Mouse (Mus musculus) retina, adult 2 months (tissue): ENCODE results near the gene Slc25a31.

Experiments used
- DNase-seq: peaks from one replicate; pipeline ENCODE4 v3.0.0-alpha.2; 2012; ENCODE audit warnings: low read depth, low spot score

Gene Slc25a31

DNA sequence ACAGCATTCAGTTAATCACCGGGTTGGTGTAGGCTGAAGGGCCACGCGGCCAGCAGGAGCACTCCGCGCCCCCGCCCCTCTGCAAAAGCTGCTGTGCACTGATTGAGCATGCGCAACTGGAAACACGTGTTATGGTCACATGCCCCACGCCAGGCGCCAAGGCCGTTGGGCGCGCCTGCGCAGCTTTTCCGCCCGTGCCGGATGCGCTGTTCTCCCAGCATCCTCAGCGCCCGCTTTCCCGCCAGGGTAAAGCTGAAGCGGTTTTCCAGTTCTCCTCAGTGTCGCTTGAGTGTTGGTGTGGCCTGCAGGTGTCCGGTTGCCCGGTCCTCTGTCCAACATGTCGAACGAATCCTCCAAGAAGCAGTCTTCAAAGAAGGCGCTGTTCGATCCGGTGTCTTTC lies at the start of gene Slc25a31:
Gene Slc25a31 (plus strand): TSS at position 201 of the 400 bp plus-strand sequence.
- no peak for DNase-seq

DNA sequence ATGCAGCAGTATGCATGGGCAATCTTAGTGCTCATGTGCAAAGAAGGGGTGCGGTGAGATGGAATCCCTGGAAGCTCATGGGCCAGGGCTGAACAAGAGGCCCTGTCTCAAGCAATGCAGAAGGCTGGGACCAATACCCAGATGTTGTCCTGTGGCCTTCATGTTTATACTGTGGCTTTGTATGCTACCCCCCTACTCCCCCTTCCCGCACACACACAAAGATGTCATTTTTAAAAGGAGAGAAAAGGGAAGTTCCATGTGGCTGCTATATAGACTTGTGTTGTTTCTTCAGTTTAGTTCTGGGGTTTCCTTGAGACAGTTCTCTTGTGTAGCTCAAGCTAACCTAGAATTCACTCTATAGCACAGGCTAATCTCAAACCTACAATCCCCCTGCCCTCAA lies 48.4 kb upstream of the Slc25a31 start:
- no peak for DNase-seq

DNA sequence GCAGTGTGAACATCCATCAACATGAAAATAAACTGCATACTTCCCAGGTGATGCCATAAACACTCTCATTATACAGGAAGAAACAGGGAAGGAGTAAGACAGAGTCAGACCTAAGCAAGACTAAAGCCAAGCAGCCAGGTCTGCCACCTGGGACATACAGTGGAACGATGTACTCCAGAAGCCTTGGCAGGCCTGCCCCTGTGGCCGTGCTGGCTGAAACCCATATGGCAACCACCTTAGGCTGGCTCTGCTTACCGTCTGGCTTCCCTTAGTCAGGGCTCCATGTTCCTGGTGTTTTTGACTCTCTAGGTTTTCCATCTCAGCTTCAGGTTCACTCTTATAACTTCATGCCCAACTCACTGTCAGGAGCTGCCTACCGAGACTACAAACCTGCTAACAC lies 42.5 kb upstream of the Slc25a31 start:
- DNase-seq: no peak

DNA sequence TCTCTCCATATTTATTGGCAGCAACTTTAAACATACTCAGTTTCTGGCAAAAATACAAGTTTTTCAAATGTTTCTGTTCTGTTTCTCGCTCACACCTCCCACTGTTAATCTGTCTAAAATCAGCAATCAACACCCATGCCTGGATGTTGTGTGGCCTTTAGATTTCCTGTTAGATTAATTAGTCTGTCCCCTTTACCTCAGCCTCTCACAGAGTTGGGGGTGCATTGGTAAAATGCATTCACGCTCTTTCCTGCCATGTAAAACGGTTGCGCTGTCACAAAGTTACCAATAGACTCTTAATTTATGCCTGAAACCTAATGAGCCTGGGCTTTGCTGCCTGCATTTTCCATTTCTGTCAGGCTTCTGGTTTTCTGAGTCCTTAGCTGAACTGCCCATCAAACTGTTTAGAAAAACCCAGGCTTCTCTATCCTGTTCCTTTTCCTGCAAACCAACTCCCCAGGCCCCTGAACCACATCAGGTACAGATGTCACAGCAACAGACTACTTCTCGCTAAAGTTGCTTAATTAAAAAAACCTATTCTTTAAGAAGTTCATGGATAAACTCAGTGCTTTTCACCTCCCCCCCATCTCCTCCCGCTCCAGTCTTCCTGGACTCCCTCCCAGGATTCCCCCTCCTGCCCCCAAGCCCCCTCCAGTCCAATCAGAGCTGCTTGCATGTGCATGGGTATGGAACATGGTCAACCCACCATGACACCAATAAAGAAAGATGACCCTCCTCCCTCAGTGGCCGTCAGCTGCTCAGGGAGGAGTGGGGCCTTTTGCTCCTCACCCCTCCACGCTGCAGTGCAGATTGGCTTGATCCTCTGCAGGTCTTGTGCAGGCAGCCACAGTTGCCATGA lies 41.6 kb upstream of the Slc25a31 start:
- DNase-seq: no peak

DNA sequence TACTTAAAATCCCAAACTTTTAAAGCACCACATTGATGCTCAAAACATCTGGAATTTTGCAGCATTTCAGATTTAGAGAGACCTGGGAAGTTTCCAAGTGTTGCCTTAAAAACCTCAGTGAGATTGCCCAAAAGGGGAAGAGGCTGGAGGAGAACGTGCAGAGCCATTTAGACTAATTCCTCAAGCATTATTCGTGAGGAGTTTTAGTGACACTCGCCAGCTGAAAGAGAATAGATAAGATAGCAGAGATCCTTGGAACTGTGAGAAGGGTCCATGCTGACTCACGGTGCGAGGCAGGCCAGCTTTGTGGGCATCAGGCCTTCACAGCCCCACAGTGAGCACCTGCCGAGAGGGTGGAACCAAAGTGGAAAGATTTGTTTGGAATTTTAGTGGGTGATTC lies 39.8 kb upstream of the Slc25a31 start:
- no peak for DNase-seq

DNA sequence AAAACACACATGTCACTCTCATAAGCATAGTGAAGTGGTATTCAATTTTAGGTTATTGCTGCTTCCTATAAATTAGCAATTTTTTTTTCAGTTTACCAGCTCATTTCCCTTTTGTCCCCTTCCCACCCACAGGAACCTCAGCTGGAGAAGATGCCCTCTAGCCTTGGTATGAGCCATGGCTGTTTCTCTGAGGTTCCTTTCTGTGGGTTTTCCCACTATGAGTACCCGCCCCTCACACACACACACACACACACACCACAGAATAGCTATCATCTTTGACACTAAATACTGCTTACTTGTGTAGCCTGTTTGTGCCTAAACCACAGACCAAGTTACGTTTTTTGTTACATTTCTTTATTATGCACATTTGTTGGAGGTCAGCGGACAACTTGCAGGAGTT lies 39.3 kb upstream of the Slc25a31 start:
- no peak for DNase-seq

DNA sequence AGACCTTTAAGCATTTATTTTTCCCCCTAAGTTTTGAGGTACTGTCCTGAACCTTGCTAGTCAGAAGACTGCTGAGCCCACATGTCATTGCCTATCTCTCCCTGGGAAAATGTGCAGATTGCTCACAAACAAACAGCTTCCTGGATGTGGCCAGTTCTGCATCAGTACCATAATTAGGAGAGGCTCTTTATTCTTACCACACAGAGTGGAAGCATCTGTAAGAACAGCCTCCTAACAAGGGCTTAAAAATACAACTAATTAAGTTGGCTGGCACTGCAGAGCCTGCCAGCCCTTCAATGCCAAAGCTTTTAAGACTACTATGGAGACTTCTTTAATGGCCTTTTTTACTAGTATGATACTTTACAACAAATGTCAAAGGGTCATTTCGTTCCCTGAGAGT lies 35.1 kb upstream of the Slc25a31 start:
- DNase-seq: no peak

DNA sequence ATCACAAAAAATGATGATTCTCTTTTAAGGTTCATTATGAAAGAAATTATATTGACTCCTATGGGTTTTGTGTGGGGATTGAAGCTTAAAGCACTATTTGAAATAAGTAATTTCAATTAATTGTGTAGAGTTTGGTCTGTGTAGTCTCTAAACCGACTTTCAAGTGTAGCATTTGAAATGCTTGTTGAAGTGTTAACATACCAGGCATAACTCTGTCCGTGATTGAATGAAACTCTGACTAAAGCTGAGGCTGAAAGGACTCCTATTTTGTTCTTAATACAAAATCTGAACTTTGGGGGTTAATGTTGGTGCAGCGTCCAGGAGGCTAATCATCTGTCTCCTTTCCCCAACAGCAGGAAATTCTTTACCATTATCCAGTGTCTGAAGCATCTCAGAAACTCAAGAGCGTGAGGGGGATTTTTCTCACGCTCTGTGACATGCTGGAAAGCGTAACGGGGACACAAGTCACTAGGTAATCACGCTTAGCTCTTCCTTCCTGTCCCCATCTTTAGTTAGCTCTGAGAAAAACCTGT lies 33.7 kb upstream of the Slc25a31 start:
- DNase-seq: no peak

DNA sequence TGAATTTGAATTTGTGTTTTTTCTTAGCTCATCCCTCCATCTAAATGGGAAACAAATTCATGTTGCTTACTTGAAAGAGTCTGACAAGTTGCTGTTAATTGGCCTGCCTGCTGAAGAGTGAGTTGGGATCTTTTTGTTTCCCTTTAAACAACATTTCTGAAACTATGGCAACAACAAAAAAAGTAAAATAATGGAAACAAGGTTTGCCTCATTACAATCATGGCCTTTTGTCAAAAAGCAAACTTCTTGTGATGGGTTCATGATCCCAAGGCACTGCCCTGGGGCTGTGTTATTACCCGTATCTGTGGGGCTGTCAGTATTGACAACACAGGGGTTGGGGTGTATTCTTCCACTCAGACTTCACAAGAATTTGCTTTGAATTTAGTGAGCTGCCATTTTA lies 29.8 kb upstream of the Slc25a31 start:
- DNase-seq: no peak

DNA sequence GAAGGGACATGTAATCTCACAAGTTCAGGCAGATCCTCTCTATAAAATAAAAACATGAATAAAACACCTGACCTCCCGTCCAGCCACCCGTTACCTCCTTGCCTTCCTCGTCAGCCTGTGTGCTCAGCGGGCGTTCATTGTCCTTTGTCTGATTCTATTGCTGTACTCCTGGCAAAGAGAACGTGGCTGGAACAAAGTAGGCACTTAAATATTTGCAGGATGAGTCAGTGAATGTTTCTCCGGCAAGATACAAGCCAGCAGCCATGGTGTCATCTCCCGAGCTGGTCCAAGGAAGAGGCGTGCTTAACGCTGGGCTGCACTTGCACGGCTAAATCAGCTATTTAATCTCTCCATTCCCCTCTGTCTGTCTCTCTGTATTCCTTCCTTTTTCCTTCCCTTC lies 26.3 kb upstream of the Slc25a31 start:
- no peak for DNase-seq

DNA sequence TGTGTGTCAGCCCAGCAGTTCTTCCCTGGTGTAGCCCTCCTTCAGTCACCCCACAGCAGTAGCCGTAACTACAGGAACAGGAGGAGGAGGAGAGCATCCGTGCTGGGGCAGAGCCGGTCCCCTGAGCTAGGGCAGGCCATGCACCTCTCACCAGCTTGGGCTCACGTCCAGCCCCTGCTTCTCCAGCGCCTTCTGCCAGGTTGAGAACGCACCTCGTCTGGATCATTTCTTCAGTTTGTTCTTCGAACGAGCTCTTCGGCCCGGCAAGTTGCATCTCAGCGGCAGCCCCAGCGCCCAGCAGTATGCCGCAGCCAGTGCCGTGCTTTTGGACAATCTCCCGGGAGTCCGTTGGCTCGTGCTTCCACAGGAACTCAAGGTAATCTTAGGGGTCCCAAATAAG lies 25.5 kb upstream of the Slc25a31 start:
- DNase-seq: no peak

DNA sequence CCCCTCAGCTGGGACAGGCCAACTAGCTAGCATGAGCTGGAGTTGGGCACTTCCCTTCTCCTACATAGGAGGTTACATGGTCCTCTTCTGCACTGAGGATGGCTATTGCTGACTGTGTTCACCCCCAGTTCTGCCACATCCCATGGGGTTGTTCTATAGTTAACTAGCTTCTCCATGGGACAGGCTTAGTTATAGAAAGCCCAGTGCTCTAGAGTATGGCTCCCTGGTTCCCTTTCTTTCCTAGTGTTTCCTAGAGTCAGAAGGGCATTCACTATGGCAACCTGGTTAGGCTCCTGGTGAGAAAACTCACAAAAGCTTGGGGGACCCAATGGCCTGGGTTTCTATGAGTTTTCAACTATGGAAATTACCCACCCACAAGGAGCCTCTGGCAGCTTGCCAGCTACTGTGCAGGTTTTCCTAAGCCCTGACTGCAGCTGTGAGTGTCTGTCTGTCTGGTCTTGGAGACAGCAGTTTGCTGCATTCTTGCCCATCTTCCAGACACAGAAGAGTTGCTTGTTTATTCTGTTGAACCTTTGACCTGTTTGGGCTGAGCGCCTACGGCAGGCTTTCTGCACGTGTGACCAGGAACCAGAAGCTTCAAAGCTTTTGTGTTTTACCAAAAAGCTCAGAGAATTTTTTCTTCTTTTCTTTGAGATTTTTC lies 22.7 kb upstream of the Slc25a31 start:
- DNase-seq: no peak

DNA sequence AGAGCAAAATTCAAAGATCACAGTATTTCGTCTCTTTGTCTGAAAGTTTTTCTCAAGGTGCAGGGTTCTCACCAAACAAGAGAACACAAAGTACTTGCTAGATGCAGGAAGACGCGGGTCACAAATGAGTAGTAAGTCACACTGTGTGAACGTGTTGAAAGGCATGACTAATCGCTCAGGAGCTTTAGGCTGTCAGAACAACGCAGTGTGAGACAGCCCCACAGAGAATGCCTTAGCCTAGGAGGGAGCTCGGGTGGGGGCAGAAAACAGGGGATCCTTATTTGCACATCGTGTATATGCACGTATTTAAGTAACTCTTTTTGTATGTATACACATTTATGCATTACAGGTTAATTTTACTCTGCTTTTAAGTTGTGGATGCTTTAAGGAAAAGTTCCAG lies 21.8 kb upstream of the Slc25a31 start:
- DNase-seq: no peak

DNA sequence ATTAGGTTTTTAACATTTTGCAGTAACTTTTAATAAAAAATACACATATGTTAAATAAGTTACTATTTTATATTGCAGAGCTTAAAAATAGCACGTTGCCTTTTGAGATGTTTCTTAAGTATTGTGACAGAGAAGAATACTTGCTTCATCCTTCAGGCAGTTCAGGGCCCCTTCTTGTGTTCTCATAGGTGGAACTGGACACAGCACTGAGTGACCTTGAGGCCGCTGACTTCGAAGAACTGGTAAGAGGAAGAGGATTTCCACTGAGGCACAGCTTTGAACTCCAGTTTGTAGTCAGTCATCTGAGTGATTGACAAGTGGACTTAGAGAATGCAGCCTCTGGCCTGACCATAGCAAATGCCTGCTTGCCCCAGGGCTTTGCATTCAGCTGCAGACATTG lies 21.1 kb upstream of the Slc25a31 start:
- no peak for DNase-seq

DNA sequence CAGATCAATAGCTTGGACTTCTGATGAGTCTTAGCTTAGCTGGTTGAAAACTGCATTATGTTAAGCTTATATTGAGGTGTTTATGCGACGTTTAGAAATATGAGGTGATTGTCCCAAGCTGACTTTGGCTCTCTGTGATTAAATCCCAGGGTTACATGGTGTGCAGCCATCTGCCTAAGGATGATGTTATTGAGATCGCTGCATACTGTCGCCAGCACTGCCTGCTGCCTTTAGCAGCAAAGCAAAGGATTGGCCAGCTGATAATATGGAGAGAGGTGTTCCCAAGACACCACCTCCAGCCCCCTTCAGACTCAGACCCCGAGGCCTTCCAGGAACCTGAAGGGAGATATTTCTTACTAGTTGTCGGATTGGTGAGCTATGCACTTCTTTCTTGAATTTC lies 17.1 kb upstream of the Slc25a31 start:
- no peak for DNase-seq

DNA sequence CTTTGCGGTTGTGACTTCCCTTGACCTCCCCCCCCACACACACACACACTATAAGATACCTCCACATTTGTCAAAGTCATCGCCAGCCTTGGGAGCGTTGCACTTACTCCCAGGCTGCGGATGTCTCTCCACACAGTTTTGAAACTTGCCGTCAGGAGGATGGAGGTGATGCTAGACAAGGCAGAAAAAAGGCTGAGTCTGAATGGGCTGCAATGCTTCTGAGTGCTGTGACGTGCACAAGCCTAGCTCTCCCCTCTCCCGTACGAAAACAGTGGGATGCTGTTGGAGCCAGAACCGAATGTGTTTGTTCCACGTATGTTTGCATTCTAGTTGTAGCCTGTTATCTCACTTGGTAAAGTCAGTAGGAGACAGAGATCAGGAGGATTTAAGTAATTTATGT lies 15.2 kb upstream of the Slc25a31 start:
- no peak for DNase-seq

DNA sequence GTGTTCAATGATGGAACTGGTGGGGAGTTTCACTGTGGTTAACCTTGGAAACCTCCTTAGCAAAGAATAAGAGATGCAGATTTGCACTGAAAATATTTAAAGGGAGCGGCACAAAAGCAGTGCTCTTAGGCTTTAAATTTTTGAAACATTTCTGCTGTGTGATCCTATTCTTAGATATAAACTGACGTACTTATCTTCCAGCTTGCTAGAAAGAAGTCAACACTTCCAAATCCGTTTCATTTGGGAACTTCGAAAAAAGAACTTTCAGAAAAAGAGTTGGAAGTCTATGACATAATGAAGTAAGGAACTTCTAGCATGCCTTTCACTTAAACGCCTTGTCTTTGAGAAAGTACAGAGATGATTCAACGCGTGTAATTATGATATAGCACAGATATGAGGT lies 14.7 kb upstream of the Slc25a31 start:
- DNase-seq: no peak

DNA sequence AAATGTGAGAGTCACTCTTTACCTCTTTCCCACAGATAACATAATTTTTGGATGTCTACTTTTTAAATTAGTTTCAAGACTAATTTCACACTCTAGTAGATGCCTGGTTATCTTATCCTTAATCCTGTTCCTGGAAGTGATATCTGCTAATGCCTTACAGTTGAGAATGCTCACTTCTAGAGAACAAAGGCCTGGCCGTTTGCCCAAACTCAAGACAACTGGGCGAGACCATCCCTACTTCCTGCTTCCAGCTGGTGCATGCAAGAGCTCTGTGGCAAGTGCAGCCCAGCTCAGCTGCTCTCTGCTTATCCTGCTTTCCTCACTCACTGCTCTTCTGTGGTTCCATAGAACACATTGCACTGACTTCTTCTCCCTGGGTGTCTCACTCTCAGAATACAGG lies 14.2 kb upstream of the Slc25a31 start:
- DNase-seq: no peak

DNA sequence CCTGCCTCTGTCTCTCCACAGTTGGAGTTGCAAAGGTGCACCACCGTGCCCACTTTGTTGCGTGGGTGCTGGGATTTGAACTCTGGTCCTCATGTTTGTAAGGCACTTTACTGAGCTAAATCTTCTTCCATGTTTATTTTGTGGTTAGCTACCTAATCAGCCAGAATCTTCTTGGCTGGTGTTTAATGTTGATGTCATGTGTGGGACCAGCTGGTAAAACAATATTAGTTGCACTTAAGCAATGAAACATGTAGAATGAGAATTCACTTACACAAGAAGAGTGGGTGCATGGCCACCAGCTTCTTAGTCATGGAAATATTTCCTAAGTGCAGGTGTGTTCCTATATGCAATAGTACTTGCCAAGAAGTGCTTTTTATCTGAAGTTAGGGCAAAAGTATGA lies 13.5 kb upstream of the Slc25a31 start:
- DNase-seq: no peak

DNA sequence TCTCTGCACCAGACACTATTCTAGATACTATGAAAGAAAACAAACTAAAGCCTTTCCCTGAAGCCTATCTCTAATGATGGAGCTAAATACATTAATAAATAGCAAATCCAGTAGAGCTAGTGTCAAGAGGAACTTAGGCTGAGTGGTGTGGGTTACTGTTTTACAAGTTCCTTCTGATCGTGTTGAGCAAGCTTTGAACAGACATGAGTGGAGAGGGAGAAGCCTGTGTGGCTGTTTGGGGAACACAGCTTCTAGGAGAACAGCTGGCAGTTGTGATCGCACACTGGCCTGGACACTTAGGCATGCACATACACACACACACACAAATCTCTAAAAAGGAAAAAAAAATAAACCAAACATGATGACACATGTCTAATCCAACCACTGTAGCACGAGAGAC lies 9.8 kb upstream of the Slc25a31 start:
- no peak for DNase-seq

DNA sequence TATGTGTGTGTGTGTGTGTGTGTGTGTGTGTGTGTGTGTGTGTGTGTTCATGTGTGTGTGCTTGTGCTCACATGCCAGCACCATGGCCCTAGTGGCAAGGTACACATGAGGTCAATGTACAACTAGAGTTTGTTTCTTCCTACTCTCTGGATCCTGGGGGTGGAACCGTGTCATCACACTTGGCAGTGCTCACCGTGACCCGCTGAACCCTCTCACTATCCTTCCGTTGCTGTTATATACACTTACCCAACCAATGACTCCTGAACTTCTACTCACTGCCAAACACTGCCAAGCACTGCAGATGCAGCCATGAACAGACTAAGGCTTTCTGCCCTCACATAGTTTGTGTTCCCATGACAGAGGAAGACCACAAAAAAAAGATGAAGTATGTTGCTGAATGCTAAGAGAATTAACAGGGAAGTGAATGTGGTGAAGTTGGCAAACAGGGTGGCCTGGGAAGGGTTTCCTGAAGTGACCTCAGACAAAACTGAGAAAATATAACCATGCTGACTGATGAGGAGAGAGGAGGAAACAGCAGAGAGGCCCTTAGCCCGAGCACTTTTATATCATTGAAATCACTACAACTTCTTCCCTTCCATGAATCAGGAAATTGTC lies 3.7 kb upstream of the Slc25a31 start:
- no peak for DNase-seq

DNA sequence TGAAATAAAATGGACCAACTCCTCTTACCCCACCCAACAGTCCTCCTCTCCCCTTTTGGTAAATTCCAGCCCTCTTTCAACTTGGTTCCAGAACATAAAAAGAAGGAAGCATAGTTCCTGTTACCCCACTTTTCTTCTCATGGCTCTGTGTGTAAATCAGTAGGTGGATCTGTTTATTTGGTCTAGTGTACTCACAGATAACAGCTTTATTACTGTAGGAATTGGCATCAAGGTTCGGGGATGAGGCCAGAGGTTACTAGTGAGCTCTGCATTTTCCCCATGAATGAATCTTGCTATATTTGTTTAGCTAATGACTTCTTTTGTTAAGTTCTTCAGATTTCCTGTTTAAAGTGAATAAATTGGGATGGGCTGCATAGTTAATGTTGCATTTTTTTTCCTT lies 7.4 kb downstream of the Slc25a31 start:
- DNase-seq: no peak

DNA sequence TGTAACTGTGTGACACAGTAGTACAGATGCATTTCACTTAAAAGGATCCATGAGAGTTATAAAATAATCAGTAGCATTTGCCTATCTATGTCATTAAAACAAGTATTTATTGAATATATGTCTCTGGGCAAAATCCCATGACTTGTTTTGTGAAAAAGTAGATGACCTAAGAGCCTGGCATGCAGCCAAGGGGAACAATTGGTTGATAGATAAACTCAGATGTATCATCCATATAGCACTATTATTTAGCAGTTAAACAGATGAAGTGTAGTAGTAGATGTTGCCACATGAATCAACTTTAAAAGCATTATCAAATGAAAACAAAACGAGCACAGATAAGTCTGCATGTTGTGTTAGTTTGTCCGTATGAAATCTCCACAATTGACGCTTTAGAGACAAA lies 10.4 kb downstream of the Slc25a31 start:
- no peak for DNase-seq
